Mouse (Mus musculus) spleen, postnatal 36 days (tissue): ENCODE results near the gene Cog4.
A peak's percentile ranks its signal among the peaks of the same experiment; 100 is the strongest.
"Not testable (repeated sequence)": the region's sequence is repeated elsewhere in the genome, so short reads cannot be mapped to it uniquely, and the experiment has no call there.

ENCODE experiments used
- DNase-seq, 2 experiments: peaks; one replicate each; pipeline ENCODE4 v3.0.0; 2022; ENCODE audit warnings: low spot score in 2 of 2, mixed read lengths in 1 of 2

Cog4 gene

DNA sequence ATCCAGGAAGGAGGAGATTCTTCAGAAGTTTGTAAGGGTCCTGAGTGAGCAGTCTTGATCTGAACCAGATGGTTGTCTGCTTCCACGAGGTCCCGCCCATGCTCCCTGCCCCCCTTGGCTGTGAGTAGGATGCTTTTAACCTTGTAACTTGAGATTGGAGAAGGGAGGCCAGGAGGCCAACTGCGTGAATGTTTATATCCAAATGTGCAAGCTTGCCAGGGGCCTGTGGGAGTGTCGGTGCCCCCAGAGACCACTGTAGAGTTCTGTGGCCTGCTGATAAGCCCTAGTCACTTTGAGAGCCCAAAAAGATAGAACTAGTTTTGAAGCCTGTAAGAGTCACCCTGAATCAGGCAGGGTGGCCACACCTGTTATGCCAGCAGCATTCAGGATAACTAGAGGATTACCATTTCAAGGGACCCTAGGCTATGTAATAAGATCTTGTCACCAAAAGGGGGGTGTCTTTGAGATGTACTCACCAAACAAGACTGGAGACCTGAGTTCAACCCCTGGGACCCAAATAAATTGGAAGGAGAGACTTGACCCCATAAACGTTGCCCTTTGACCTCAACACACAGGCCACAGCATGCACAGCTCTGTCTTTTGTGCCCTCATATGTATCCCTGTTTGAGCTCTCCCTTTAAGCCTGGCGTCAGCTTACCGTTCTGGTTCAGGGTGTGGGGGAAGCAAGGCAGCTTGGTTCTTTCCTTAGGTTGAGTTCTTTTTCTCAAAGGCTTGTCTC is 75.3 kb downstream of the Cog4 start:
- DNase-seq: peak; percentile 59 to 77

- no peak for DNase-seq
These were observed 79.3 kb downstream of the Cog4 start for GRCm38 (mm10) chr8:110925691-110926140.

DNA sequence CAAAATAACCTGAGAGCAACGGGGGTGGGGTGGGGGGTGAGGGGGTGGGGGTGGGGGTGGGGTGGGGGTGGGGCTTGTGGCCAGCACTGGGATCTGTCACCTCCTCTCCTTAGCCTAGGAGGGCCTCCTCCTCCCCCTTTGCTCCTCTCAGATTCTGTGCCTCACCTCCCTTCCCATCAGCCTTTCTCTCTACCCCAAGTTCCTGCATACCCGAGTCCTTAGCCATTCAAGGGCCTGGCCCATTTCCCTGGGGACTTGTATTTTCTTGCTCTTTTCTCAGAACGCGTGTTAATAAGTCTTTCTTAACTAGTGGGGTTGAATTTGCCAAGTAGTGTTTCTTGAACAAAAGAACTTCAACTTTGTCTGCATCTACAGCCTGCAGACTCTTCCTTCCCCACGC is 80.3 kb downstream of the Cog4 start:
- DNase-seq: no peak

GRCm38 (mm10) chr8:110928435-110928834 is 82.0 kb downstream of the Cog4 start:
- no peak for DNase-seq

- DNase-seq: peak; percentile 62 to 69
These were observed 82.7 kb downstream of the Cog4 start for GRCm38 (mm10) chr8:110929066-110929465.

DNA sequence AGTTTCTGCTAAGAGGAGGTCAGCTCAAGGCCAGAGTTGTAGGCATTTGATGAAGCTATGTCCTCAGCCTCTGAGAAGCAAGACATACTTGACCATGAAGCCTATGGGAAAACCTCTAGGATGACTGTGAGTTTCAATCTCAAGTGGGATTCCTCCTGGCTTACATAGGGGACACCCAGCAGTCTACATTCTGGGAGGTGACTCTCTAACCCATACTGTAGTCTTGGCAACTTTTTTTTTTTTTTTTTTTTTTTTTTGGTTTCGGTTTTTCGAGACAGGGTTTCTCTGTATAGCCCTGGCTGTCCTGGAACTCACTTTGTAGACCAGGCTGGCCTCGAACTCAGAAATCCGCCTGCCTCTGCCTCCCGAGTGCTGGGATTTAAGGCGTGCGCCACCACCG is 83.3 kb downstream of the Cog4 start:
- DNase-seq: not testable (repeated sequence)

GRCm38 (mm10) chr8:110931176-110931939 is 85.0 kb downstream of the Cog4 start:
- peak; percentile 31 to 41 for DNase-seq
